Mouse (Mus musculus) liver, postnatal 0 days (tissue): ENCODE measurements at regions not wholly inside any gene's neighbourhood (a gene's known extent, or its start where the extent isn't known, plus 50 kb on each side); places are given as distances from the start of the nearest gene placed in this dataset.

Experiments used
- CTCF ChIP-seq: sonication (generic); IDR thresholded peaks from 2 replicates; pipeline ENCODE4 v1.5.1; 2016; ENCODE audit warnings: antibody characterized with exemption, low read depth
- EP300 ChIP-seq: IDR thresholded peaks from 2 replicates; pipeline ENCODE4 v1.6.1; 2016; ENCODE audit warnings: antibody characterized with exemption, low read depth, mild to moderate bottlenecking

- TF ChIP-seq CTCF (no peak), EP300 (no peak)
Observed at GRCm38 (mm10) chr13:110633261-110633781, 238.5 kb downstream of the Plk2 start.
